Mouse (Mus musculus): Measurements from ENCODE around the gene Trim7.

DNA sequence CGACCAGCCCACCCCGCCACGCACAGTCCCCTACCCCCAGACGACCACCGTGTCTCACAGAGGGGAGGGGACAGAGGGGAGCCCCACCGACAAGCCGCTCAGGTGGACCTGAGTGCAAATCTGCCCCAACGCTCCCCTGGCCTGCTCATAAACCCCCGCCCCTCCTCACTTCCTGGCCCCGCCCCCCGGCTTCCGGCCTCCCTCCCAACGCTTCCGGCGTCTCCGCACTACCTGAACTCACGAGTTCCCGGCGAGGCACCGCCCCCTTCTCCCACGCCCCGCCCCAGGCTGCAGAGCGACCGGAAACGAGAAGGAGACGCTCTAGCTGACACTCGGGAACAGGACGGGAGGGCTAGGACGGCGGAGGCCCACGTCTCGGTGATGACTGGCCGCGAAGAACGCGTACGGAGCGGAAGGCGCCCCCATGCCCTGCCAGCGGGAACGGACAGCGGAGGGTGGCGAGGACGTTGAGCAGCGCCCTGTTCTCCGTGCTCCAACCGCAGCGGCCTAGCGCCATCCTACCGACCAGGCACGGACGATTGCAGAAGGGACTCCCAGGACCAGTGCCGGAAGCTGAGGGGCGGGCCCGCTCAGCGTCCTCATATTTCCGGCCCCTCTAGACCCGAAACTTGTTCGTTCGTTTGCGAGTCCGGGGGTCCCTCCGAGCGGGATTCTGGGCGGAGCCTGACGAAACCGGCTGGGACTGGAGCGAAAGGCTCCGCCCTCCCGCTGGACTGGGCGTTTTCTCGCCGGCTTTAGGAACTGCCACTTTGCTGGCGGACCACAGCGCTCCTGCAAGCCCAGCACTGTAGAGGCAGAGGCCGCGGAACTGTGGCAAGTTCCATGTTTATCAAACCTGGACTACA, 8.9 kb upstream of the Trim7 start, which contains the start of gene Trim41:
- TF ChIP-seq EP300 (IDR thresholded peaks at IDR 0.05; ENCODE audit: low read depth in 1 of 2, low read length in 2 of 2) (peak in 1 of 2 experiments; percentile 53; a peak in 2 of 4 replicates), POLR2AphosphoS2 (IDR thresholded peaks at IDR 0.05; ENCODE audit: low read length) (peak; percentile 79), E2F4 (IDR thresholded peaks at IDR 0.05; ENCODE audit: borderline replicate concordance, low read depth, low read length) (no peak), ZNF384 (IDR thresholded peaks at IDR 0.05; ENCODE audit: low read depth, low read length) (no peak), CHD2 (IDR thresholded peaks at IDR 0.05; ENCODE audit: low read length) (no peak), CTCF (IDR thresholded peaks at IDR 0.05 in 2 of 3, conservative IDR thresholded peaks at IDR 0.05 in 1 of 3; ENCODE audit: control insufficient read depth in 1 of 3, insufficient read depth in 1 of 3, low read depth in 2 of 3, low read length in 3 of 3, poor library complexity in 1 of 3, severe bottlenecking in 1 of 3) (no peak), POLR2A (IDR thresholded peaks at IDR 0.05; ENCODE audit: control insufficient read depth in 1 of 2, insufficient read depth in 1 of 2, low read depth in 1 of 2, low read length in 2 of 2, poor library complexity in 1 of 2) (peak; percentile 85 to 87), MAX (IDR thresholded peaks at IDR 0.05; ENCODE audit: low read length) (no peak; the same call in 1 of the 2 replicates), TAL1 (IDR thresholded peaks at IDR 0.05; ENCODE audit: low read length) (no peak), NRF1 (IDR thresholded peaks at IDR 0.05; ENCODE audit: insufficient read depth, low read depth, low read length, poor library complexity, severe bottlenecking) (0 out of 2 replicates have a peak, but pooled peaks have one; percentile 23), RAD21 (IDR thresholded peaks at IDR 0.05; ENCODE audit: low read depth, low read length) (no peak), UBTF (IDR thresholded peaks at IDR 0.05; ENCODE audit: borderline replicate concordance, insufficient read depth, low read depth, low read length) (no peak), SIN3A (IDR thresholded peaks at IDR 0.05; ENCODE audit: low read length) (peak; percentile 91)
